Mouse (Mus musculus): ENCODE data around the gene Emilin2.
A peak's percentile ranks its signal among the peaks of the same experiment; 100 is the strongest.

The Emilin2 gene

GRCm38 (mm10) chr17:71207268-71207667 lies 104.5 kb downstream of the Emilin2 start:
- DNase-seq (ENCODE audit: extremely low read depth, low read depth) = no peak

- DNase-seq (ENCODE audit: extremely low read depth, low read depth) = no peak
Measured at GRCm38 (mm10) chr17:71206136-71206893, 105.5 kb downstream of the Emilin2 start.

GRCm38 (mm10) chr17:71204809-71205091 lies 107.0 kb downstream of the Emilin2 start:
- no peak for DNase-seq (ENCODE audit: extremely low read depth, low read depth)

GRCm38 (mm10) chr17:71203998-71204808 lies 107.6 kb downstream of the Emilin2 start:
- peak; percentile 75 for DNase-seq (ENCODE audit: extremely low read depth, low read depth)
